Mouse (Mus musculus): Measurements from ENCODE around the gene Itsn2.

DNA sequence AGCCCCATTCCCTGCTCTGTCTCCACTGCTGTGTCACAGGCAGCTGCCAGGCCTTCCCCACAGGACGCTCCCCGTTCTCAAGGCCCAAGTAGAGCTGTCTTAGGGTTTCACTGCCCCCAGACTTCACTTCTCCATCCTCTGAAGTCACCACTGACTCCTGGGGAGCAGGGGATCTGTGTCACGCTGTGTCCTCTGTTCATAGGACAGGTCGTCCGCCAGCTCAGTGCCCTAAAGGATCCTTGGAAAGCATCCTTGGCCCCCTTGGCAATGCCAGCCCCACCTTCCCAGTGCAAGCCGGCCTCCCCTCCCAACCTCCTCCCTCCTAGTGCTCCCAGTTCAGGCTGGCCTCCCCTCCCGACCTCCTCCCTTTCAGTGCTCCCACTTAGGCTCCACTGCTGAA lies 117.5 kb downstream of the Itsn2 start:
- TF ChIP-seq CTCF (IDR thresholded peaks at IDR 0.05; ENCODE audit: low read depth, low read length) (no peak), GATA1 (IDR thresholded peaks at IDR 0.05; ENCODE audit: borderline replicate concordance, low read length) (no peak)

Data from G1E (cell line).